Mouse (Mus musculus): ENCODE results near the gene Pilrb1. TPM values are rescaled to one million over a fixed set of nuclear protein-coding genes. Genes with fewer than 3 reads are reported as not detected.

The Pilrb1 gene
- polyA plus RNA-seq, 1 experiment from 2014 or later = 0.33 TPM

- no peaks in the 10 kb centered on the region for H3K27me3 ChIP-seq (ENCODE audit: control insufficient read depth, insufficient read depth, low read length)
- no peak overlapping the region for H3K27ac ChIP-seq (replicated peaks)
- H3K4me3 ChIP-seq (ENCODE audit: low read depth, low read length) = no peak overlapping the region
- DNase-seq (ENCODE audit: low spot score) = no peak
- no peak for ATAC-seq (ENCODE audit: low FRiP score, low TSS enrichment)
- H3K9me3 ChIP-seq (ENCODE audit: control insufficient read depth, low read length) = no peaks in the 10 kb centered on the region
- H3K4me2 ChIP-seq (replicated peaks; ENCODE audit: low read depth) = no peak overlapping the region
- TF ChIP-seq CTCF (IDR thresholded peaks at IDR 0.05; ENCODE audit: low read depth) = no peak
- TF ChIP-seq EP300 (optimal IDR thresholded peaks at IDR 0.05) = no peak
- H3K9ac ChIP-seq (ENCODE audit: low read length) = no peak overlapping the region
- no peaks in the 10 kb centered on the region for H3K36me3 ChIP-seq (ENCODE audit: control insufficient read depth, insufficient read depth, low read length)
- no peaks in the 10 kb centered on the region for H3K4me1 ChIP-seq (replicated peaks; ENCODE audit: control insufficient read depth, insufficient read depth)
- WGBS = 89% methylated on average over 6 of the region's 6 CpGs
Measured at GRCm38 (mm10) chr5:137823455-137824045, 34.4 kb downstream of the Pilrb1 start.

DNA sequence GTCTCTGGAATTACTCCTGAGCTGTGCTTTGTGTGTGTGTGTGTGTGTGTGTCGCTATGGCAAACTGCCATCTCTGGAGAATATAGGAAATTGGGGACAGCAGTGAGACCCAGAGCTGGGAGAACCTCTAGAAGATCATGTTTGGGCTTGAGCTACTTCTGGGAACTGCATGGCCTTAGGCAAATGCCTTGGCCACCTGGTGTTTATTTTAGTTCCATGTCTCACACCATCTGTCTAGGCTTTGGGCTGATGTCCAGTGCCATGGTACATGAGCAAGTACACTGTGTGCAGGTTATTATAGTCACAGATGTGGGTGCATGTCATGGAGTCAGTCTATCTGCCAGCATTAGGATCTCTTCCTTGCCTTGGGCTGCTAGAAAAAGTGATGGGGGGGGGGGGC is 35.3 kb downstream of the Pilrb1 start:
- ATAC-seq (ENCODE audit: low FRiP score, low TSS enrichment) (no peak), DNase-seq (ENCODE audit: low spot score) (no peak)
- no peak for TF ChIP-seq EP300 (optimal IDR thresholded peaks at IDR 0.05)
- no peak for TF ChIP-seq CTCF (IDR thresholded peaks at IDR 0.05; ENCODE audit: low read depth)
- H3K4me1 ChIP-seq (replicated peaks; ENCODE audit: control insufficient read depth, insufficient read depth) = no peaks in the 10 kb centered on the region
- H3K27me3 ChIP-seq (ENCODE audit: control insufficient read depth, insufficient read depth, low read length) = no peaks in the 10 kb centered on the region
- 81% methylated on average over 1 of the region's 1 CpGs for WGBS
- no peaks in the 10 kb centered on the region for H3K36me3 ChIP-seq (ENCODE audit: control insufficient read depth, insufficient read depth, low read length)
- no peak overlapping the region for H3K4me2 ChIP-seq (replicated peaks; ENCODE audit: low read depth)
- H3K27ac ChIP-seq (replicated peaks) = no peak overlapping the region
- no peak overlapping the region for H3K4me3 ChIP-seq (ENCODE audit: low read depth, low read length)
- H3K9ac ChIP-seq (ENCODE audit: low read length) = no peak overlapping the region
- H3K9me3 ChIP-seq (ENCODE audit: control insufficient read depth, low read length) = no peaks in the 10 kb centered on the region

DNA sequence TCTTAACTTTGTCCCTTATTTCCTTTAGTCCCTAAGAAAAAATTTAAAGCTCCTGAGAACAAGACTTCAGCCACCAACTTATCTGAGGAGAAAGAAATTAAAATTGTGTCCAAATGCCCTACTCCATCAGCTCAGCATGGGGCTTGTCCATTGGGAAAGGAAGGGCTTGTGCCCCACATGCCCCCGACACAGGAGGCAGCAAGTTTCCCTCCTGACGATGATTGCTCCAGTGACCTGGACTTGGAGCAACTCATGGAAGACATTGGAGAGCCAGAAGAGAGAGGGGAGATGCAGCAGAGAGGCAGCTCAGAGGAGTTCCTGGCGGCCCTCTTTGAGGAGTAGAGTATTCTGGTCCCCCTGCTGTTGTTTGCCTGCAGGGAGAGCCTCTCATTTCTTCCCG is 35.8 kb downstream of the Pilrb1 start:
- 65% methylated on average over 4 of the region's 4 CpGs for WGBS
- DNase-seq (ENCODE audit: low spot score) (no peak), ATAC-seq (ENCODE audit: low FRiP score, low TSS enrichment) (no peak)
- no peak overlapping the region for H3K4me3 ChIP-seq (ENCODE audit: low read depth, low read length)
- H3K27me3 ChIP-seq (ENCODE audit: control insufficient read depth, insufficient read depth, low read length) = no peaks in the 10 kb centered on the region
- TF ChIP-seq CTCF (IDR thresholded peaks at IDR 0.05; ENCODE audit: low read depth) = no peak
- TF ChIP-seq EP300 (optimal IDR thresholded peaks at IDR 0.05) = no peak
- no peak overlapping the region for H3K9ac ChIP-seq (ENCODE audit: low read length)
- no peak overlapping the region for H3K4me2 ChIP-seq (replicated peaks; ENCODE audit: low read depth)
- H3K36me3 ChIP-seq (ENCODE audit: control insufficient read depth, insufficient read depth, low read length) = no peaks in the 10 kb centered on the region
- no peaks in the 10 kb centered on the region for H3K9me3 ChIP-seq (ENCODE audit: control insufficient read depth, low read length)
- H3K4me1 ChIP-seq (replicated peaks; ENCODE audit: control insufficient read depth, insufficient read depth) = no peaks in the 10 kb centered on the region
- no peak overlapping the region for H3K27ac ChIP-seq (replicated peaks)

DNA sequence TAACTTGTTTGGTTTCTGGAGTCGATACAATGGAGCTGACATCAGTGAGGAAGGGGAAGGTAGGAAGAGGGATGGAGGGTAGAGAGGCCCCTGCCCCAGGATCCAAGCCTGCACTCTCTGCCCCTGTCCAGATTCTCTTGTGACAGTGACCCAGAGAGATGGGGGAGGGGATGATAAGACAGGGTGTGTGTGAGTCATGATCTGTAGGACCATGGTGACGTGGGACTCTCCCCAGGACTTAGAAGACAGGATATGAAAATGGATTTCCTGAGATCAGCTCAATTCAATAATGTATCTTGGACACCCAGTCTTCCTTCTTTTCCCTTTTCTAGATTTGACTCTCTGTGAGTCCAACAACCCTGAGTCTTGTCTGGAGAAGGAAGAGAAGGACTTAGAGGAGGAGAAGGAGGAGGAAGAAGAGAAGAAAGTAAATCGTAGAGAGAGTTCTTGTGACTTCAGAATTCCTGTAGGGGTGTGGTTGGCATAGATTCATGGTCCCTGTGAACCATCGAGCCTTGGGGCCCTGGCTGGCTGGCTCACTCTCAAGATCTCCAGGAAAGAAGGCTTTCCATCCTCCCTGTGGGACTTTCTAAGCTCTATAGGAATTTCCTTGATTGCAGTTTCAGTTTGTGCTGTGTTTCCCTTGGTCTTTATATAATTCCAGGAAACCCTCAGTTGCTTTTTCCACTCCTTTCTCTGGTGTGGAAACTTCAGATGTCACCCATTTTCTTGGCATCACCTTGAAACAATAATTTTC is 40.3 kb downstream of the Pilrb1 start:
- no peak overlapping the region for H3K4me3 ChIP-seq (ENCODE audit: low read depth, low read length)
- no peak for DNase-seq (ENCODE audit: low spot score)
- H3K27ac ChIP-seq (replicated peaks) = no peak overlapping the region
- H3K36me3 ChIP-seq (ENCODE audit: control insufficient read depth, insufficient read depth, low read length) = no peaks in the 10 kb centered on the region
- H3K4me1 ChIP-seq (replicated peaks; ENCODE audit: control insufficient read depth, insufficient read depth) = no peaks in the 10 kb centered on the region
- WGBS = 38% methylated on average over 4 of the region's 4 CpGs
- no peaks in the 10 kb centered on the region for H3K9me3 ChIP-seq (ENCODE audit: control insufficient read depth, low read length)
- no peaks in the 10 kb centered on the region for H3K27me3 ChIP-seq (ENCODE audit: control insufficient read depth, insufficient read depth, low read length)
- no peak overlapping the region for H3K4me2 ChIP-seq (replicated peaks; ENCODE audit: low read depth)
- ATAC-seq (ENCODE audit: low FRiP score, low TSS enrichment) = no peak
- no peak overlapping the region for H3K9ac ChIP-seq (ENCODE audit: low read length)
- no peak for TF ChIP-seq EP300 (optimal IDR thresholded peaks at IDR 0.05)
- no peak for TF ChIP-seq CTCF (IDR thresholded peaks at IDR 0.05; ENCODE audit: low read depth)

GRCm38 (mm10) chr5:137808316-137808715 is 49.6 kb downstream of the Pilrb1 start:
- no peak overlapping the region for H3K9ac ChIP-seq (ENCODE audit: low read length)
- H3K27ac ChIP-seq (replicated peaks) = no peak overlapping the region
- DNase-seq (ENCODE audit: low spot score) (no peak), ATAC-seq (ENCODE audit: low FRiP score, low TSS enrichment) (no peak)
- H3K27me3 ChIP-seq (ENCODE audit: control insufficient read depth, insufficient read depth, low read length) = no peaks in the 10 kb centered on the region
- TF ChIP-seq EP300 (optimal IDR thresholded peaks at IDR 0.05) = no peak
- no peak overlapping the region for H3K4me2 ChIP-seq (replicated peaks; ENCODE audit: low read depth)
- H3K9me3 ChIP-seq (ENCODE audit: control insufficient read depth, low read length) = no peaks in the 10 kb centered on the region
- 93% methylated on average over 5 of the region's 5 CpGs for WGBS
- H3K4me3 ChIP-seq (ENCODE audit: low read depth, low read length) = no peak overlapping the region
- no peaks in the 10 kb centered on the region for H3K36me3 ChIP-seq (ENCODE audit: control insufficient read depth, insufficient read depth, low read length)
- no peaks in the 10 kb centered on the region for H3K4me1 ChIP-seq (replicated peaks; ENCODE audit: control insufficient read depth, insufficient read depth)

DNA sequence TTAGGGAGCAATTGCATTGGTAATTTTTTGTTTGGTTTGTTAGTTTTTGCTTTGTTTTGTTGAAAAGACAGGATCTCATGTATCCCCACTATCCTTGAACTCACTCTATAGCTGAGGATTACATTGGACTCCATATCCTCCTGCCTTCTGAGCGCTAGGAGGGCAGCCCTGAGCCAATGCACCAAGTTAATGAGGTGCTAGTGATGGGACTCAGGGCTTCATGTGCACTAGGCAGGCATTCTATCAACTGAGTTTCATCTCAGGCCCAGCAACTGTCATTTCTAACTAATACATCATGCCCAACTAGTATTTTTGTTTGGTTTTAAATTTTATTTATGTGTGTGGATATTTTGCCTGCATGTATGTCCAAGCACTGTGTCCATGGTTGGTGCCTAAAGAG is 51.7 kb downstream of the Pilrb1 start:
- no peak overlapping the region for H3K27ac ChIP-seq (replicated peaks)
- no peak for TF ChIP-seq EP300 (optimal IDR thresholded peaks at IDR 0.05)
- WGBS = 87% methylated on average over 1 of the region's 1 CpGs
- no peak for DNase-seq (ENCODE audit: low spot score)
- no peaks in the 10 kb centered on the region for H3K36me3 ChIP-seq (ENCODE audit: control insufficient read depth, insufficient read depth, low read length)
- no peak for ATAC-seq (ENCODE audit: low FRiP score, low TSS enrichment)
- H3K4me2 ChIP-seq (replicated peaks; ENCODE audit: low read depth) = no peak overlapping the region
- H3K9me3 ChIP-seq (ENCODE audit: control insufficient read depth, low read length) = no peaks in the 10 kb centered on the region
- H3K27me3 ChIP-seq (ENCODE audit: control insufficient read depth, insufficient read depth, low read length) = no peaks in the 10 kb centered on the region
- no peak overlapping the region for H3K9ac ChIP-seq (ENCODE audit: low read length)
- H3K4me1 ChIP-seq (replicated peaks; ENCODE audit: control insufficient read depth, insufficient read depth) = no peaks in the 10 kb centered on the region
- H3K4me3 ChIP-seq (ENCODE audit: low read depth, low read length) = no peak overlapping the region

Other genes with a start within 250 kb of the Pilrb1 start
- gene Pcolce, start 244.3 kb downstream of the Pilrb1 start, polyA plus RNA-seq (2015; fragmentation: Nextera tagmentation; extraction: Ambion mirVana) = 77.3 and 85.9 TPM in 2 replicates
- gene Fbxo24, start 229.1 kb downstream of the Pilrb1 start, polyA plus RNA-seq (2015; fragmentation: Nextera tagmentation; extraction: Ambion mirVana) = 0.11 and 0.16 TPM in 2 replicates
- 22.5 and 27.0 TPM in 2 replicates for gene Lrch4, start 229.0 kb downstream of the Pilrb1 start, polyA plus RNA-seq (2015; fragmentation: Nextera tagmentation; extraction: Ambion mirVana)
- gene Gm20605, start 228.9 kb downstream of the Pilrb1 start, polyA plus RNA-seq (2015; fragmentation: Nextera tagmentation; extraction: Ambion mirVana) = 2.4 and 3.4 TPM in 2 replicates
- gene Sap25, start 216.8 kb downstream of the Pilrb1 start, polyA plus RNA-seq (2015; fragmentation: Nextera tagmentation; extraction: Ambion mirVana) = 3.7 and 4.1 TPM in 2 replicates
- 0.07 and 0.15 TPM in 2 replicates for gene Irs3, start 212.4 kb downstream of the Pilrb1 start, polyA plus RNA-seq (2015; fragmentation: Nextera tagmentation; extraction: Ambion mirVana)
- 10.4 and 12.4 TPM in 2 replicates for gene Agfg2, start 173.4 kb downstream of the Pilrb1 start, polyA plus RNA-seq (2015; fragmentation: Nextera tagmentation; extraction: Ambion mirVana)
- 1.0 TPM in 2 replicates for gene Nyap1, start 116.5 kb downstream of the Pilrb1 start, polyA plus RNA-seq (2015; fragmentation: Nextera tagmentation; extraction: Ambion mirVana)
- 100 and 110 TPM in 2 replicates for gene Tsc22d4, start 112.4 kb downstream of the Pilrb1 start, polyA plus RNA-seq (2015; fragmentation: Nextera tagmentation; extraction: Ambion mirVana)
- gene Ppp1r35, start 79.3 kb downstream of the Pilrb1 start, polyA plus RNA-seq (2015; fragmentation: Nextera tagmentation; extraction: Ambion mirVana) = 16.8 and 17.2 TPM in 2 replicates
- 5.8 and 6.8 TPM in 2 replicates for gene Mepce, start 70.5 kb downstream of the Pilrb1 start, polyA plus RNA-seq (2015; fragmentation: Nextera tagmentation; extraction: Ambion mirVana)
- 2.6 and 2.7 TPM in 2 replicates for gene Zcwpw1, start 70.3 kb downstream of the Pilrb1 start, polyA plus RNA-seq (2015; fragmentation: Nextera tagmentation; extraction: Ambion mirVana)
- 0.64 and 1.4 TPM in 2 replicates for gene Pilra, start 21.8 kb downstream of the Pilrb1 start, polyA plus RNA-seq (2015; fragmentation: Nextera tagmentation; extraction: Ambion mirVana)
- 0.49 and 0.88 TPM in 2 replicates for gene Pilrb2, start 13.7 kb upstream of the Pilrb1 start, polyA plus RNA-seq (2015; fragmentation: Nextera tagmentation; extraction: Ambion mirVana)
- gene Cyp3a13, start 63.5 kb upstream of the Pilrb1 start, polyA plus RNA-seq (2015; fragmentation: Nextera tagmentation; extraction: Ambion mirVana) = 34.5 and 34.8 TPM in 2 replicates
- 0.92 TPM in 2 replicates for gene Gjc3, start 105.0 kb upstream of the Pilrb1 start, polyA plus RNA-seq (2015; fragmentation: Nextera tagmentation; extraction: Ambion mirVana)
- 1.1 and 1.5 TPM in 2 replicates for gene Azgp1, start 123.4 kb upstream of the Pilrb1 start, polyA plus RNA-seq (2015; fragmentation: Nextera tagmentation; extraction: Ambion mirVana)
- gene Smok3a, start 163.2 kb upstream of the Pilrb1 start, polyA plus RNA-seq (2015; fragmentation: Nextera tagmentation; extraction: Ambion mirVana) = 0.10 TPM in 1 of 2 replicates, not detected in the other
- not detected in 2 replicates for gene Smok3b, start 163.3 kb upstream of the Pilrb1 start, polyA plus RNA-seq (2015; fragmentation: Nextera tagmentation; extraction: Ambion mirVana)
- gene Smok3c, start 195.1 kb upstream of the Pilrb1 start, polyA plus RNA-seq (2015; fragmentation: Nextera tagmentation; extraction: Ambion mirVana) = not detected in 2 replicates
- 5.6 and 5.8 TPM in 2 replicates for gene Zkscan1, start 227.0 kb upstream of the Pilrb1 start, polyA plus RNA-seq (2015; fragmentation: Nextera tagmentation; extraction: Ambion mirVana)